Mouse (Mus musculus): ENCODE results near the gene Ushbp1. TPM values are rescaled to one million over a fixed set of nuclear protein-coding genes. Genes with fewer than 3 reads are reported as not detected.
"Not testable (repeated sequence)": the region's sequence is repeated elsewhere in the genome, so short reads cannot be mapped to it uniquely, and the experiment has no call there.

The Ushbp1 gene
- polyA plus RNA-seq, 1 experiment from 2014 or later, result 5.4 TPM

DNA sequence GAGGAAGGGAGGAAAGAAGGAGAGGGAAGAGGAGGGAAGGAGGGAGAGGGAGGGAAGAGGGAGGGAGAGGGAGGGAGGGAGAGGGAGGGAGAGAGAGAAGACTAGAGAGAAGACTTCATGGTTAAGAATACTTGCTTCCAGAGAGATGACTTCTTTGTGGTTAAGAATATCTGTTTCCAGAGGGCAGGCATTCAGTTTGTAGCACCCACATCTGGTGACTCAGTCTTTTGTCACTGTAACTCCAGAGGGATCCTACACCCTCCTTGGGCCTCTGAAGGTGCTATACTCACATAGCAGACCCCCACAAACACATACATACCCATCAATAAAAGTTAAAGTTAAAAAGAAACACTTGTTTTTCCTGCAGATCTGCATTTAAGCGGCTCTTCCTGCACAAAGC is 44.1 kb downstream of the Ushbp1 start:
- no peak overlapping the region for H3K27ac ChIP-seq (replicated peaks)
- no peaks in the 10 kb centered on the region for H3K4me1 ChIP-seq
- H3K4me3 ChIP-seq, result no peak overlapping the region
- WGBS, result 96% methylated on average over 1 of the region's 1 CpGs
- peaks cover 100% of the 10 kb centered on the region for H3K36me3 ChIP-seq (replicated peaks)
- no peaks in the 10 kb centered on the region for H3K9me3 ChIP-seq
- no peak for DNase-seq (ENCODE audit: low spot score)
- no peaks in the 10 kb centered on the region for H3K27me3 ChIP-seq (replicated peaks; ENCODE audit: low read depth, poor library complexity, severe bottlenecking)

DNA sequence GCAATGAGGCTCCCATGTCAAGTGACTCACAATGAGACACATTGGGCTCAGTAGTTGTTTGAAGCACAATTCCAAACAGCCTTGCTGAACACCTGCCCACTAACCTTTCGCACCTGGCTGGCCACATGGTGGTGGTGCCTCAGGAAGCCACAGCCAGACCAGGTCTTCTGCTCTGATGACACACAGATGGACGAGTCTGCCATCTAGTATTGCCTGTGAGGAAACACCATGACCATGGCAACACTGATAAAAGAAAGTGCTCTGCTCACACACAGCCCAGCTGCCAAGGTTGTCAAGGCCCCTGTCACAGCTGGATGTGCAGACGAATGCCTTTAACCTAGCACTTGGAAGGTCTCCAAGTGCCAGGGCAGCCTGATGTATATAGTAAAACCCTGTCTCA is 44.5 kb downstream of the Ushbp1 start:
- no peaks in the 10 kb centered on the region for H3K9me3 ChIP-seq
- no peak overlapping the region for H3K4me3 ChIP-seq
- WGBS, result 77% methylated on average over 3 of the region's 3 CpGs
- no peaks in the 10 kb centered on the region for H3K27me3 ChIP-seq (replicated peaks; ENCODE audit: low read depth, poor library complexity, severe bottlenecking)
- H3K27ac ChIP-seq (replicated peaks), result no peak overlapping the region
- H3K36me3 ChIP-seq (replicated peaks), result peaks cover 100% of the 10 kb centered on the region
- H3K4me1 ChIP-seq, result no peaks in the 10 kb centered on the region
- DNase-seq (ENCODE audit: low spot score), result no peak

DNA sequence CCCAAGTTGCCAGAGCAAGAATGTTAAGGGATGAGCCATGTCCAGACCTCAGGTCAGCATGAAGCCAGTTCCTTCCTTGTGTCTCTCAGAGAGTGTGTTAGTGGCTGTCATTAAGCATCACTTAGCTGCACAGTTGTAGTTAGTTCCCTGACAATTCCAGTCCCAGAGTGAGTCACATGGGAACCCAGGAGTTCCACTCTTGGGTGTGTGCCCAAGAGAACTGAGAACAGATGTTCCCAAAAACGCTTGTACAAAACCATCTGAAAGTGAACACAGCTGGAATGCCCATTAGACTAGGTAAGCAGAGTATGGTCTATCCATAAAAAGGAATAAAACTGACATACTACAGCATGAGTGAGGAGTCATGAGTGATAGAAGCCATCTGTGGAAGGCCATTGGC is 49.0 kb downstream of the Ushbp1 start:
- DNase-seq (ENCODE audit: low spot score), result no peak
- WGBS, result 80% methylated on average over 1 of the region's 1 CpGs

DNA sequence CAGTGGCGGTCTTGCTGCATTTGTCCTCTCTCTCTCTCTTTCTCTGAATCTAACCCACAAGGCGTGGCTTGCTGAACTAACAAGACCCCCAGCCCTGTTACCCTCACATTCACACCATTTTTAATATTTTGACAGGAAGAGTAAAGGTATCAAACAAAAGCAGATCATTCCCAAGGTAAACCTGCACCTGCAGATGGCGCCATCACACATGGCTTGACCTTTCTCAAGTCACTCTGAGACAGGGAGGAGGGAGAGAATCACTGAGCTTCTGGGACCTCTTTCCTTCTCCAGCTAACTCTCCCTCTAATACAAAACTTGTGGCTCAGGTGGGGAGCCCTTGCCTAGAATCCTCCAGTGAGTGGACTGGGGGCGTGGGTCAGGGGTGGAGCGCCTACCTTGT is 55.0 kb downstream of the Ushbp1 start:
- WGBS, result 71% methylated on average over 5 of the region's 5 CpGs

More for the DNA sequence above, 49.0 kb downstream of the Ushbp1 start:
- no peak overlapping the region for H3K4me3 ChIP-seq
- no peaks in the 10 kb centered on the region for H3K27me3 ChIP-seq (replicated peaks; ENCODE audit: low read depth, poor library complexity, severe bottlenecking)
- H3K4me1 ChIP-seq, result no peaks in the 10 kb centered on the region
- no peak overlapping the region for H3K27ac ChIP-seq (replicated peaks)
- H3K9me3 ChIP-seq, result no peaks in the 10 kb centered on the region
- peaks cover 93% of the 10 kb centered on the region for H3K36me3 ChIP-seq (replicated peaks)

DNA sequence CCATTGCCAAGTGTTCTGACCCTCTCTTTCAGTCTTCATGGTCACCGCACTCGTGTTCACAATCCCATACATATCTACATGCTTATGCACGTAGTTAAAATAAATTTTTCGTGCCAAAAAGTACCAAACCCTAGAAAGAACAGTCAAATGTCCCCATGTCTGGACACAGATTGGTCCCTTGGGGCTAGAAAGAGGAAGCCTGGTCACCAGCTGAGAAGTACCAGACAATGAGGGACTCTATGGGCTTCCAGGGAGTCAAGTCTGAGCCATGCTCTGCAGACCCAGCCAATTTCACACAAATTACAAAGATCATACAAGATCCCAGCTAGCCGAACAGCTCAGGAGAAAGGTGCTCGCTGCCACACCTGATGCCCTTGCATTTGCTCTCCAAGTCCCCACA is 57.8 kb downstream of the Ushbp1 start:
- H3K27ac ChIP-seq (replicated peaks); H3K9me3 ChIP-seq; H3K4me1 ChIP-seq; DNase-seq (ENCODE audit: low spot score); H3K27me3 ChIP-seq (replicated peaks; ENCODE audit: low read depth, poor library complexity, severe bottlenecking); H3K4me3 ChIP-seq: not testable (repeated sequence)
- WGBS, result 93% methylated on average over 6 of the region's 6 CpGs
- H3K36me3 ChIP-seq (replicated peaks), result peaks cover 70% of the 10 kb centered on the region

More for the DNA sequence above, 55.0 kb downstream of the Ushbp1 start:
- no peak overlapping the region for H3K4me3 ChIP-seq
- peak; percentile 47 for DNase-seq (ENCODE audit: low spot score)
- no peaks in the 10 kb centered on the region for H3K27me3 ChIP-seq (replicated peaks; ENCODE audit: low read depth, poor library complexity, severe bottlenecking)
- H3K4me1 ChIP-seq, result no peaks in the 10 kb centered on the region
- peaks cover 79% of the 10 kb centered on the region for H3K36me3 ChIP-seq (replicated peaks)
- H3K27ac ChIP-seq (replicated peaks), result no peak overlapping the region
- H3K9me3 ChIP-seq, result no peaks in the 10 kb centered on the region

Other genes starting within 250 kb of the Ushbp1 start
- 27.9 and 28.6 TPM in 2 replicates for gene Myo9b, start 123.1 kb downstream of the Ushbp1 start, polyA plus RNA-seq (2016; fragmentation: Nextera tagmentation; extraction: Ambion mirVana)
- gene Haus8, start 122.9 kb downstream of the Ushbp1 start, polyA plus RNA-seq (2016; fragmentation: Nextera tagmentation; extraction: Ambion mirVana), result 62.9 and 66.3 TPM in 2 replicates
- 83.1 and 84.3 TPM in 2 replicates for gene Use1, start 29.0 kb downstream of the Ushbp1 start, polyA plus RNA-seq (2016; fragmentation: Nextera tagmentation; extraction: Ambion mirVana)
- 4.0 and 5.0 TPM in 2 replicates for gene Ocel1, start 24.5 kb downstream of the Ushbp1 start, polyA plus RNA-seq (2016; fragmentation: Nextera tagmentation; extraction: Ambion mirVana)
- gene Nr2f6, start 13.8 kb downstream of the Ushbp1 start, polyA plus RNA-seq (2016; fragmentation: Nextera tagmentation; extraction: Ambion mirVana), result 63.6 and 78.0 TPM in 2 replicates
- gene Babam1, start 1.1 kb upstream of the Ushbp1 start, polyA plus RNA-seq (2016; fragmentation: Nextera tagmentation; extraction: Ambion mirVana), result 109 and 110 TPM in 2 replicates
- gene Ankle1, start 10.2 kb upstream of the Ushbp1 start, polyA plus RNA-seq (2016; fragmentation: Nextera tagmentation; extraction: Ambion mirVana), result 35.6 and 38.8 TPM in 2 replicates
- gene Abhd8, start 67.9 kb upstream of the Ushbp1 start, polyA plus RNA-seq (2016; fragmentation: Nextera tagmentation; extraction: Ambion mirVana), result 66.4 and 69.4 TPM in 2 replicates
- 223 and 236 TPM in 2 replicates for gene Mrpl34, start 69.2 kb upstream of the Ushbp1 start, polyA plus RNA-seq (2016; fragmentation: Nextera tagmentation; extraction: Ambion mirVana)
- 131 and 134 TPM in 2 replicates for gene Dda1, start 73.4 kb upstream of the Ushbp1 start, polyA plus RNA-seq (2016; fragmentation: Nextera tagmentation; extraction: Ambion mirVana)
- gene Ano8, start 90.2 kb upstream of the Ushbp1 start, polyA plus RNA-seq (2016; fragmentation: Nextera tagmentation; extraction: Ambion mirVana), result 2.4 and 3.2 TPM in 2 replicates
- 24.5 and 25.3 TPM in 2 replicates for gene Gtpbp3, start 92.3 kb upstream of the Ushbp1 start, polyA plus RNA-seq (2016; fragmentation: Nextera tagmentation; extraction: Ambion mirVana)
- gene Plvap, start 116.0 kb upstream of the Ushbp1 start, polyA plus RNA-seq (2016; fragmentation: Nextera tagmentation; extraction: Ambion mirVana), result 58.0 and 59.2 TPM in 2 replicates
- 0.12 and 0.26 TPM in 2 replicates for gene Ccdc194, start 129.9 kb upstream of the Ushbp1 start, polyA plus RNA-seq (2016; fragmentation: Nextera tagmentation; extraction: Ambion mirVana)
- 5.8 and 7.2 TPM in 2 replicates for gene Bst2, start 141.7 kb upstream of the Ushbp1 start, polyA plus RNA-seq (2016; fragmentation: Nextera tagmentation; extraction: Ambion mirVana)
- gene Mvb12a, start 147.1 kb upstream of the Ushbp1 start, polyA plus RNA-seq (2016; fragmentation: Nextera tagmentation; extraction: Ambion mirVana), result 76.9 and 80.7 TPM in 2 replicates
- 0.52 and 0.54 TPM in 2 replicates for gene Tmem221, start 163.1 kb upstream of the Ushbp1 start, polyA plus RNA-seq (2016; fragmentation: Nextera tagmentation; extraction: Ambion mirVana)
- 0.15 TPM in 1 of 2 replicates, not detected in the other for gene Nxnl1, start 170.8 kb upstream of the Ushbp1 start, polyA plus RNA-seq (2016; fragmentation: Nextera tagmentation; extraction: Ambion mirVana)
- gene Slc27a1, start 173.1 kb upstream of the Ushbp1 start, polyA plus RNA-seq (2016; fragmentation: Nextera tagmentation; extraction: Ambion mirVana), result 21.8 and 30.7 TPM in 2 replicates
- 249 and 260 TPM in 2 replicates for gene Pgls, start 196.4 kb upstream of the Ushbp1 start, polyA plus RNA-seq (2016; fragmentation: Nextera tagmentation; extraction: Ambion mirVana)
- 4.8 and 5.0 TPM in 2 replicates for gene Fam129c, start 201.8 kb upstream of the Ushbp1 start, polyA plus RNA-seq (2016; fragmentation: Nextera tagmentation; extraction: Ambion mirVana)
- gene Colgalt1, start 215.2 kb upstream of the Ushbp1 start, polyA plus RNA-seq (2016; fragmentation: Nextera tagmentation; extraction: Ambion mirVana), result 52.1 and 53.7 TPM in 2 replicates